Mouse (Mus musculus): ENCODE measurements around the gene Nr2c2. TPM values are rescaled to one million over a fixed set of nuclear protein-coding genes. Genes with fewer than 3 reads are reported as not detected.
A peak's percentile ranks its signal among the peaks of the same experiment; 100 is the strongest.

Nr2c2 gene
- polyA plus RNA-seq, 2 experiments, result 3.9 to 5.9 TPM

DNA sequence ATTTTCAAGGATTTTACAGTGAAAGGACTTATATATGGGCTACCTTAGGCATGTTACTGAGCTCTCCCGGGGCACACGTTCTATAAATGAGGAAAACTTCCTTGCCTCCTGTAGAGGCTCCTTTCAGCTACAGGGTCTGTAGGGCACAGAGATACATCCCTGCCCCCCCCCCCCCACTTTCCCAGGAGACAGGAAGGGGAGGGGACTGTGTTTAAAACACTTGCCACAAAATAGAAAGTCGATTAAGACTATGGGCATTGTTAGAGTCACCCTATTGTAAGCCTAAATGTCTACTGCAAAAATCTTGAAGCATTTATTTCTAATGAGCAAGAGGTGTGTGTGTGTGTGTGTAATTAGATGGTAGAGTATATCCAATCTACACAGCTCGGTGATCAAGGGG lies 693 bp upstream of the Nr2c2 start:
- peak overlapping the region; percentile 94 for H3K4me2 ChIP-seq (ENCODE audit: low read depth)
- H3K9ac ChIP-seq (replicated peaks), result peak overlapping the region; percentile 91
- H3K9me3 ChIP-seq (ENCODE audit: control insufficient read depth, low read length), result no peaks in the 10 kb centered on the region
- DNase-seq (ENCODE audit: low read depth in 3 of 3, low spot score in 3 of 3) (no peak), ATAC-seq (ENCODE audit: insufficient read depth) (no peak)
- no peak for TF ChIP-seq CTCF (IDR thresholded peaks at IDR 0.05; ENCODE audit: low read depth)
- no peak for TF ChIP-seq EP300 (IDR thresholded peaks at IDR 0.05; ENCODE audit: low read depth)
- H3K4me1 ChIP-seq (replicated peaks; ENCODE audit: control insufficient read depth in 2 of 2, insufficient read depth in 2 of 2, low read length in 1 of 2), result peaks cover 25 to 26% of the 10 kb centered on the region in 2 experiments
- H3K4me3 ChIP-seq (ENCODE audit: insufficient read depth in 1 of 2, low read depth in 2 of 2, low read length in 2 of 2), result peak overlapping the region; percentile 80 to 90
- H3K36me3 ChIP-seq (replicated peaks; ENCODE audit: control insufficient read depth, insufficient read depth, low read depth), result no peaks in the 10 kb centered on the region
- H3K27me3 ChIP-seq (ENCODE audit: control insufficient read depth, insufficient read depth, low read length), result no peaks in the 10 kb centered on the region
- 3% methylated on average over 4 of the region's 4 CpGs for WGBS (ENCODE audit: insufficient replicate concordance)
- H3K27ac ChIP-seq, result peak overlapping the region; percentile 36; the same call in 1 of the 2 replicates

- peaks cover 25 to 33% of the 10 kb centered on the region in 2 experiments for H3K4me1 ChIP-seq (replicated peaks; ENCODE audit: control insufficient read depth in 2 of 2, insufficient read depth in 2 of 2, low read length in 1 of 2)
- peak overlapping the region; percentile 80 to 90 for H3K4me3 ChIP-seq (ENCODE audit: insufficient read depth in 1 of 2, low read depth in 2 of 2, low read length in 2 of 2)
- H3K4me2 ChIP-seq (ENCODE audit: low read depth), result peak overlapping the region; percentile 94
- no peaks in the 10 kb centered on the region for H3K36me3 ChIP-seq (replicated peaks; ENCODE audit: control insufficient read depth, insufficient read depth, low read depth)
- peak; percentile 96 to 97 (median 97) for DNase-seq (ENCODE audit: low read depth in 3 of 3, low spot score in 3 of 3)
- peak overlapping the region; percentile 91 for H3K9ac ChIP-seq (replicated peaks)
- H3K27ac ChIP-seq, result peak overlapping the region; percentile 84
- ATAC-seq (ENCODE audit: insufficient read depth), result peak; percentile 97
- H3K27me3 ChIP-seq (ENCODE audit: control insufficient read depth, insufficient read depth, low read length), result no peaks in the 10 kb centered on the region
- TF ChIP-seq EP300 (IDR thresholded peaks at IDR 0.05; ENCODE audit: low read depth) (peak; percentile 19; the same call in 1 of the 2 replicates), CTCF (IDR thresholded peaks at IDR 0.05; ENCODE audit: low read depth) (no peak)
- WGBS (ENCODE audit: insufficient replicate concordance), result under 1% methylated on average over 62 of the region's 81 CpGs
- no peaks in the 10 kb centered on the region for H3K9me3 ChIP-seq (ENCODE audit: control insufficient read depth, low read length)
Observed at GRCm38 (mm10) chr6:92091767-92092489, 738 bp downstream of the Nr2c2 start.

DNA sequence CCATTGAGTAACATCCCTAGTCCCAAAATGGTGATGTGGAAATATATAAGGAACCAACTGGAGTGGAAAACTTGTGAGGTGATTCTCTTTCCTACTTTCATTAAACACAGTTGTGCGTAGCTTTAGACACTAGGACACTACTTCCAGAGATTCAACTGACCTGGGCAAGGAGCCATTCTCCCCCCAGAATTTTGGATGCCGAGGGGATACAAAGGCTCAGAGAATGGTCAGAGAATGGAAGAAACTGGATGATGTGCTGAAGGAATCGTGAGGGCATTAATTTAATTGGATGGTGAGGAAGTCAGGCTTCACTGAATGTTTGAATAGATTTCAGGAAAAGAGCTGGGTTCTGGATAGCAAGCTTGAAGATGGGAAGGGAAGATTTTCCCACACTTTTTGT lies 1.5 kb downstream of the Nr2c2 start:
- WGBS (ENCODE audit: insufficient replicate concordance), result 28% methylated on average over 3 of the region's 3 CpGs

DNA sequence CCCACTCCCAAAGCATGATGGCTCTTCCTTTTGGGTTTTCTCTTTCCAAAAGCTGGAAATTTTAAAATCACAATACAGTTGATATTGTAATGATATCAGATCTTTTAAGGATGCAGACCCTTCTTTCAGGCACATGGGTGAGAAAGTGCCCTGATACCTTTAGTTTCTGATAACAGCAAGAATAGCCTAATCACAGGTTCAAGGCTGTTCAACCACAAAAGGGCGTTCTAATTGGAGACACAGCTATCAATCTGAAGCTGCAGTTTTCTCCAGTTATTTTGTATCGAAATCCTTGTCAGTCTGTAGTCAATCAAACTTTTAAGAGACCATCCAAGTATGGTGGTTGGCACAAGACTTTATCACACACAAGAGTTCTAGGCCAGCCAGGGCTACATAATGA lies 2.7 kb downstream of the Nr2c2 start:
- TF ChIP-seq EP300 (IDR thresholded peaks at IDR 0.05; ENCODE audit: low read depth) (peak; percentile 23; the same call in 1 of the 2 replicates), CTCF (IDR thresholded peaks at IDR 0.05; ENCODE audit: low read depth) (no peak)
- H3K36me3 ChIP-seq (replicated peaks; ENCODE audit: control insufficient read depth, insufficient read depth, low read depth), result no peaks in the 10 kb centered on the region
- no peak for ATAC-seq (ENCODE audit: insufficient read depth)
- no peaks in the 10 kb centered on the region for H3K9me3 ChIP-seq (ENCODE audit: control insufficient read depth, low read length)
- peaks cover 25 to 33% of the 10 kb centered on the region in 2 experiments for H3K4me1 ChIP-seq (replicated peaks; ENCODE audit: control insufficient read depth in 2 of 2, insufficient read depth in 2 of 2, low read length in 1 of 2)
- DNase-seq (ENCODE audit: low read depth in 3 of 3, low spot score in 3 of 3), result peak in 2 of 3 experiments; percentile 9 to 17
- H3K4me2 ChIP-seq (ENCODE audit: low read depth), result peak overlapping the region; percentile 94; the same call in 1 of the 2 replicates
- no peak overlapping the region for H3K27ac ChIP-seq
- H3K9ac ChIP-seq (replicated peaks), result no peak overlapping the region
- no peak overlapping the region for H3K4me3 ChIP-seq (ENCODE audit: insufficient read depth in 1 of 2, low read depth in 2 of 2, low read length in 2 of 2)
- H3K27me3 ChIP-seq (ENCODE audit: control insufficient read depth, insufficient read depth, low read length), result no peaks in the 10 kb centered on the region
- WGBS (ENCODE audit: insufficient replicate concordance), result 14% methylated on average over 2 of the region's 2 CpGs

More for the DNA sequence above, 1.5 kb downstream of the Nr2c2 start:
- peak overlapping the region; percentile 84 for H3K27ac ChIP-seq
- no peaks in the 10 kb centered on the region for H3K27me3 ChIP-seq (ENCODE audit: control insufficient read depth, insufficient read depth, low read length)
- ATAC-seq (ENCODE audit: insufficient read depth), result no peak
- TF ChIP-seq EP300 (IDR thresholded peaks at IDR 0.05; ENCODE audit: low read depth) (no peak), CTCF (IDR thresholded peaks at IDR 0.05; ENCODE audit: low read depth) (no peak)
- H3K4me3 ChIP-seq (ENCODE audit: insufficient read depth in 1 of 2, low read depth in 2 of 2, low read length in 2 of 2), result peak overlapping the region; percentile 80 to 87
- no peaks in the 10 kb centered on the region for H3K9me3 ChIP-seq (ENCODE audit: control insufficient read depth, low read length)
- no peaks in the 10 kb centered on the region for H3K36me3 ChIP-seq (replicated peaks; ENCODE audit: control insufficient read depth, insufficient read depth, low read depth)
- H3K4me2 ChIP-seq (ENCODE audit: low read depth), result peak overlapping the region; percentile 94
- H3K4me1 ChIP-seq (replicated peaks; ENCODE audit: control insufficient read depth in 2 of 2, insufficient read depth in 2 of 2, low read length in 1 of 2), result peaks cover 25 to 33% of the 10 kb centered on the region in 2 experiments
- peak overlapping the region; percentile 91 for H3K9ac ChIP-seq (replicated peaks)
- DNase-seq (ENCODE audit: low read depth in 3 of 3, low spot score in 3 of 3), result no peak

- H3K4me1 ChIP-seq (replicated peaks; ENCODE audit: control insufficient read depth in 2 of 2, insufficient read depth in 2 of 2, low read length in 1 of 2), result peaks cover 0 to 6% of the 10 kb centered on the region in 2 experiments; a peak in 2 of 4 replicates
- 57% methylated on average over 2 of the region's 2 CpGs for WGBS (ENCODE audit: insufficient replicate concordance)
- TF ChIP-seq EP300 (IDR thresholded peaks at IDR 0.05; ENCODE audit: low read depth) (no peak), CTCF (IDR thresholded peaks at IDR 0.05; ENCODE audit: low read depth) (peak; percentile 24; the same call in 1 of the 2 replicates)
Observed at GRCm38 (mm10) chr6:92100679-92101360, 9.6 kb downstream of the Nr2c2 start.

More at GRCm38 (mm10) chr6:92100679-92101360, 9.6 kb downstream of the Nr2c2 start:
- Histone ChIP-seq H3K36me3 (replicated peaks; ENCODE audit: control insufficient read depth, insufficient read depth, low read depth) (no peaks in the 10 kb centered on the region), H3K9me3 (ENCODE audit: control insufficient read depth, low read length) (no peaks in the 10 kb centered on the region), H3K27me3 (ENCODE audit: control insufficient read depth, insufficient read depth, low read length) (no peaks in the 10 kb centered on the region), H3K27ac (no peak overlapping the region), H3K4me3 (ENCODE audit: insufficient read depth in 1 of 2, low read depth in 2 of 2, low read length in 2 of 2) (no peak overlapping the region), H3K4me2 (ENCODE audit: low read depth) (no peak overlapping the region), H3K9ac (replicated peaks) (no peak overlapping the region)
- no peak for ATAC-seq (ENCODE audit: insufficient read depth)
- DNase-seq (ENCODE audit: low read depth in 3 of 3, low spot score in 3 of 3), result no peak
